Mouse (Mus musculus) heart, embryonic 15.5 days (tissue): ENCODE data around the gene Olfr9. TPM values are rescaled to one million over a fixed set of nuclear protein-coding genes. Genes with fewer than 3 reads are reported as not detected.
"Not testable (repeated sequence)": the region's sequence is repeated elsewhere in the genome, so short reads cannot be mapped to it uniquely, and the experiment has no call there.

Experiments used
- ATAC-seq: fragments of 200-750 bp; cut with Nextera tagmentation; replicated peaks from 2 replicates; pipeline ENCODE4 v1.8.0; 2017; ENCODE audit warnings: low read depth, moderate TSS enrichment; ENCODE audit not compliant: insufficient number of reproducible peaks, insufficient read depth, low FRiP score
- H3K27ac ChIP-seq: fragments of 300-500 bp; sonication (generic); 2 replicates; pipeline ENCODE4 v1.5.1; 2015; ENCODE audit warnings: mild to moderate bottlenecking, inconsistent platforms
- H3K27me3 ChIP-seq: fragments of 300-500 bp; sonication (generic); 2 replicates; pipeline ENCODE4 v1.6.1; 2015; ENCODE audit warnings: inconsistent platforms
- H3K36me3 ChIP-seq: fragments of 300-500 bp; sonication (generic); 2 replicates; pipeline ENCODE4 v1.6.1; 2015; ENCODE audit warnings: mild to moderate bottlenecking, inconsistent platforms
- H3K4me1 ChIP-seq: fragments of 300-500 bp; sonication (generic); replicated peaks from 2 replicates; pipeline ENCODE4 v1.6.1; 2015; ENCODE audit warnings: inconsistent platforms
- H3K4me2 ChIP-seq: fragments of 300-500 bp; sonication (generic); 2 replicates; pipeline ENCODE4 v1.6.1; 2015; ENCODE audit warnings: inconsistent platforms, mild to moderate bottlenecking, moderate library complexity
- H3K4me3 ChIP-seq: fragments of 300-500 bp; sonication (generic); 2 replicates; pipeline ENCODE4 v1.5.1; 2015; ENCODE audit warnings: mild to moderate bottlenecking, inconsistent platforms
- H3K9ac ChIP-seq: fragments of 300-500 bp; sonication (generic); 2 replicates; pipeline ENCODE4 v1.6.1; 2015; ENCODE audit warnings: mild to moderate bottlenecking, inconsistent platforms
- H3K9me3 ChIP-seq: fragments of 300-500 bp; sonication (generic); replicated peaks from 2 replicates; pipeline ENCODE4 v1.6.1; 2016; ENCODE audit warnings: inconsistent platforms
- WGBS: fragments of 180-500 bp; shearing (Covaris S2); methylation state at CpG from one replicate; pipeline ENCODE4 v1.1.7; 2015; ENCODE audit warnings: mixed read lengths; 5-methylcytosine and 5-hydroxymethylcytosine counted together
- polyA plus RNA-seq: library from polyadenylated mRNA; unstranded; fragments of >200 nt; fragmentation: Nextera tagmentation; extraction: Ambion mirVana; gene quantifications from 2 replicates; pipeline ENCODE4 v1.2.1, GENCODE M21; 2015

Olfr9 gene
- not detected in 2 replicates for polyA plus RNA-seq

GRCm38 (mm10) chr10:128989131-128989530 is at the start of gene Olfr9:
Gene Olfr9 (plus strand): TSS chr10:128989431.
- H3K4me1 ChIP-seq, H3K4me3 ChIP-seq, H3K4me2 ChIP-seq, H3K9ac ChIP-seq, H3K36me3 ChIP-seq, H3K27ac ChIP-seq, ATAC-seq, H3K9me3 ChIP-seq, H3K27me3 ChIP-seq: not testable (repeated sequence)
- 48% methylated on average over 1 of the region's 1 CpGs for WGBS

GRCm38 (mm10) chr10:128940475-128941061 is 48.7 kb upstream of the Olfr9 start:
- Histone ChIP-seq H3K27ac (no peak overlapping the region), H3K4me1 (peaks cover 6% of the 10 kb centered on the region; the same call in 1 of the 2 replicates), H3K9ac (no peak overlapping the region), H3K4me2 (no peak overlapping the region), H3K9me3 (no peaks in the 10 kb centered on the region), H3K27me3 (peaks cover 9% of the 10 kb centered on the region), H3K36me3 (no peaks in the 10 kb centered on the region), H3K4me3 (no peak overlapping the region)
- no peak for ATAC-seq
- WGBS: 74% methylated on average over 10 of the region's 10 CpGs

GRCm38 (mm10) chr10:128945675-128946074 is 43.6 kb upstream of the Olfr9 start:
- H3K27ac ChIP-seq: no peak overlapping the region
- H3K9ac ChIP-seq: no peak overlapping the region
- H3K4me2 ChIP-seq: no peak overlapping the region
- no peak for ATAC-seq
- H3K4me3 ChIP-seq: no peak overlapping the region
- H3K36me3 ChIP-seq: no peaks in the 10 kb centered on the region
- 0 out of 2 replicates have a peak, but pooled peaks cover 3% of the 10 kb centered on the region for H3K27me3 ChIP-seq
- 26% methylated on average over 3 of the region's 3 CpGs for WGBS
- no peaks in the 10 kb centered on the region for H3K4me1 ChIP-seq
- H3K9me3 ChIP-seq: no peaks in the 10 kb centered on the region

- H3K4me3 ChIP-seq: no peak overlapping the region
- no peak for ATAC-seq
- no peaks in the 10 kb centered on the region for H3K9me3 ChIP-seq
- H3K9ac ChIP-seq: no peak overlapping the region
- H3K4me2 ChIP-seq: no peak overlapping the region
- H3K4me1 ChIP-seq: no peaks in the 10 kb centered on the region
- H3K27ac ChIP-seq: no peak overlapping the region
- no peaks in the 10 kb centered on the region for H3K36me3 ChIP-seq
- H3K27me3 ChIP-seq: 0 out of 2 replicates have a peak, but pooled peaks cover 3% of the 10 kb centered on the region
- WGBS: 82% methylated on average over 4 of the region's 4 CpGs
These were observed 41.7 kb upstream of the Olfr9 start for GRCm38 (mm10) chr10:128947496-128947895.

GRCm38 (mm10) chr10:128950208-128950887 is 38.9 kb upstream of the Olfr9 start:
- ATAC-seq: no peak

GRCm38 (mm10) chr10:128958340-128958739 is 30.9 kb upstream of the Olfr9 start:
- no peak overlapping the region for H3K4me3 ChIP-seq
- no peak for ATAC-seq
- H3K4me1 ChIP-seq: no peaks in the 10 kb centered on the region
- peaks cover 4% of the 10 kb centered on the region; the same call in 1 of the 2 replicates for H3K27me3 ChIP-seq
- 68% methylated on average over 10 of the region's 10 CpGs for WGBS
- H3K36me3 ChIP-seq: no peaks in the 10 kb centered on the region
- H3K9me3 ChIP-seq: no peaks in the 10 kb centered on the region
- H3K4me2 ChIP-seq: no peak overlapping the region
- no peak overlapping the region for H3K27ac ChIP-seq
- H3K9ac ChIP-seq: no peak overlapping the region

More at GRCm38 (mm10) chr10:128950208-128950887, 38.9 kb upstream of the Olfr9 start:
- H3K9me3 ChIP-seq: no peaks in the 10 kb centered on the region
- H3K36me3 ChIP-seq: no peaks in the 10 kb centered on the region
- H3K27me3 ChIP-seq: 0 out of 2 replicates have a peak, but pooled peaks cover 3% of the 10 kb centered on the region
- 60% methylated on average over 16 of the region's 16 CpGs for WGBS
- H3K4me2 ChIP-seq: no peak overlapping the region
- no peak overlapping the region for H3K4me3 ChIP-seq
- no peak overlapping the region for H3K9ac ChIP-seq
- H3K4me1 ChIP-seq: no peaks in the 10 kb centered on the region
- no peak overlapping the region for H3K27ac ChIP-seq

GRCm38 (mm10) chr10:128960142-128960541 is 29.1 kb upstream of the Olfr9 start:
- ATAC-seq: 0 out of 2 replicates have a peak, but pooled peaks have one; percentile 15
- WGBS: 71% methylated on average over 4 of the region's 4 CpGs

GRCm38 (mm10) chr10:128960590-128961584 is 28.3 kb upstream of the Olfr9 start, which contains the start of gene Mettl7b:
Gene Mettl7b (minus strand): TSS chr10:128960988.
- Histone ChIP-seq H3K27ac (no peak within 1 kb of the TSS), H3K9me3 (no peaks in the 10 kb centered on the region), H3K4me3 (no peak within 1 kb of the TSS), H3K27me3 (peaks cover 4% of the 10 kb centered on the region; the same call in 1 of the 2 replicates), H3K4me1 (no peaks in the 10 kb centered on the region), H3K9ac (no peak within 1 kb of the TSS), H3K36me3 (no peaks in the 10 kb centered on the region), H3K4me2 (no peak within 1 kb of the TSS)
- ATAC-seq: no peak
- WGBS: 69% methylated on average over 12 of the region's 12 CpGs

More at GRCm38 (mm10) chr10:128960142-128960541, 29.1 kb upstream of the Olfr9 start:
- H3K9me3 ChIP-seq: no peaks in the 10 kb centered on the region
- no peak overlapping the region for H3K4me2 ChIP-seq
- no peak overlapping the region for H3K4me3 ChIP-seq
- H3K36me3 ChIP-seq: no peaks in the 10 kb centered on the region
- peaks cover 4% of the 10 kb centered on the region; the same call in 1 of the 2 replicates for H3K27me3 ChIP-seq
- H3K27ac ChIP-seq: no peak overlapping the region
- H3K4me1 ChIP-seq: no peaks in the 10 kb centered on the region
- no peak overlapping the region for H3K9ac ChIP-seq

GRCm38 (mm10) chr10:128964961-128965360 is 24.3 kb upstream of the Olfr9 start:
- Histone ChIP-seq H3K36me3 (no peaks in the 10 kb centered on the region), H3K4me2 (no peak overlapping the region), H3K27me3 (no peaks in the 10 kb centered on the region), H3K27ac (no peak overlapping the region), H3K9ac (no peak overlapping the region), H3K9me3 (no peaks in the 10 kb centered on the region), H3K4me3 (no peak overlapping the region), H3K4me1 (no peaks in the 10 kb centered on the region)
- 69% methylated on average over 2 of the region's 2 CpGs for WGBS
- no peak for ATAC-seq

- no peaks in the 10 kb centered on the region for H3K27me3 ChIP-seq
- no peak overlapping the region for H3K9ac ChIP-seq
- H3K4me3 ChIP-seq: no peak overlapping the region
- H3K27ac ChIP-seq: no peak overlapping the region
- no peaks in the 10 kb centered on the region for H3K36me3 ChIP-seq
- H3K9me3 ChIP-seq: no peaks in the 10 kb centered on the region
- H3K4me1 ChIP-seq: no peaks in the 10 kb centered on the region
- 75% methylated on average over 6 of the region's 6 CpGs for WGBS
- ATAC-seq: no peak
- H3K4me2 ChIP-seq: no peak overlapping the region
These were observed 23.4 kb upstream of the Olfr9 start for GRCm38 (mm10) chr10:128965871-128966270.

- H3K9ac ChIP-seq: no peak overlapping the region
- H3K4me3 ChIP-seq: no peak overlapping the region
- no peaks in the 10 kb centered on the region for H3K9me3 ChIP-seq
- H3K4me1 ChIP-seq: no peaks in the 10 kb centered on the region
- no peak overlapping the region for H3K4me2 ChIP-seq
- no peaks in the 10 kb centered on the region for H3K36me3 ChIP-seq
- no peak for ATAC-seq
- WGBS: 32% methylated on average over 1 of the region's 1 CpGs
- no peak overlapping the region for H3K27ac ChIP-seq
- no peaks in the 10 kb centered on the region for H3K27me3 ChIP-seq
These were observed 20.9 kb upstream of the Olfr9 start for GRCm38 (mm10) chr10:128968341-128968749.
